Mouse (Mus musculus): ENCODE results near the gene Itgb2l.

DNA sequence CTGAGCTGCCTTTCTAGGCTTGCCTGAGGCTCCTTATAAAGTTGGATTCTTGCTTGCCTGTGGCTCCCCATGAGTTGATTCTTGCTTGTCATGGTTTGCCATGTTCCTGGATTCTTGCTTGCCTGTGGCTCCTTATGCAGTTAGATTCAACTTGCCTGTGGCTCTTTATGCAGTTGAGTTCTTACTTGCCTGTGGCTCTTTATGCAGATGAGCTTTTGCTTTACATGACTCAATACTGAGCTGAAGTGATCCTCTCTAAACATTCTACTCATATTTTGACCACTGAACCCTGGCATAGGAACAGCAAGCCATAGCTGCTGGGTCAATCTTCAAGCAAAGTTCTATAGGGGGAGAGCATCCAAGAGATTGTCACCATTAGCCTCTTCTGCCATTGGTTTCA lies 58.7 kb downstream of the Itgb2l start:
- TF ChIP-seq REST (IDR thresholded peaks at IDR 0.05; ENCODE audit: insufficient read depth, insufficient read length) = no peak
- no peak for TF ChIP-seq POLR2A (IDR thresholded peaks at IDR 0.05; ENCODE audit: insufficient read length, low read depth)
- TF ChIP-seq MAX (IDR thresholded peaks at IDR 0.05; ENCODE audit: low read depth) = no peak
- TF ChIP-seq CEBPB (IDR thresholded peaks at IDR 0.05; ENCODE audit: insufficient read depth, poor library complexity, severe bottlenecking) = no peak
- no peak for TF ChIP-seq MYOG (IDR thresholded peaks at IDR 0.05; ENCODE audit: control insufficient read depth in 1 of 3, insufficient read depth in 1 of 3, insufficient read length in 2 of 3, low read depth in 2 of 3)
- TF ChIP-seq POLR2AphosphoS2 (IDR thresholded peaks at IDR 0.05; ENCODE audit: insufficient read length, low read depth) = no peak
- no peak for TF ChIP-seq E2F4 (IDR thresholded peaks at IDR 0.05; ENCODE audit: insufficient read depth)
- TF ChIP-seq MYOD1 (IDR thresholded peaks at IDR 0.05; ENCODE audit: control insufficient read depth in 1 of 3, insufficient read length in 2 of 3, low read depth in 2 of 3) = no peak
- TF ChIP-seq TCF12 (IDR thresholded peaks at IDR 0.05; ENCODE audit: insufficient read depth, poor library complexity, severe bottlenecking) = no peak
- no peak for TF ChIP-seq TCF3 (IDR thresholded peaks at IDR 0.05; ENCODE audit: insufficient read length, low read depth)
- no peak for TF ChIP-seq USF1 (IDR thresholded peaks at IDR 0.05; ENCODE audit: low read depth)
- no peak for TF ChIP-seq SRF (IDR thresholded peaks at IDR 0.05; ENCODE audit: control insufficient read depth, insufficient read length, low read depth)

All from myocyte (in vitro differentiated cells).